Mouse (Mus musculus) hindbrain, postnatal 0 days (tissue): Measurements from ENCODE around the gene Rsf1. TPM values are rescaled to one million over a fixed set of nuclear protein-coding genes. Genes with fewer than 3 reads are reported as not detected.
A peak's percentile ranks its signal among the peaks of the same experiment; 100 is the strongest.

Experiments used
- ATAC-seq: fragments of 200-750 bp; cut with Nextera tagmentation; 2 replicates; pipeline ENCODE4 v1.8.0; 2017; ENCODE audit warnings: mild to moderate bottlenecking, moderate TSS enrichment, moderate library complexity
- DNase-seq: peaks from one replicate; pipeline ENCODE4 v3.0.0-alpha.2; 2015; ENCODE audit warnings: low spot score
- H3K27ac ChIP-seq: fragments of 300-500 bp; sonication (generic); 2 replicates; pipeline ENCODE4 v1.5.1; 2014; ENCODE audit warnings: mild to moderate bottlenecking
- H3K27me3 ChIP-seq: fragments of 300-500 bp; sonication (generic); 2 replicates; pipeline ENCODE4 v1.6.1; 2014; ENCODE audit warnings: low read length, mixed read lengths; ENCODE audit not compliant: insufficient read depth
- H3K36me3 ChIP-seq: fragments of 300-500 bp; sonication (generic); 2 replicates; pipeline ENCODE4 v1.6.1; 2014; ENCODE audit warnings: low read length, mixed read lengths; ENCODE audit not compliant: insufficient read depth
- H3K4me1 ChIP-seq: fragments of 300-500 bp; sonication (generic); 2 replicates; pipeline ENCODE4 v1.6.1; 2014; ENCODE audit warnings: antibody characterized with exemption, low read length, mixed read lengths; ENCODE audit not compliant: insufficient read depth
- H3K4me2 ChIP-seq: fragments of 300-500 bp; sonication (generic); 2 replicates; pipeline ENCODE4 v1.6.1; 2014; ENCODE audit warnings: low read depth, mild to moderate bottlenecking, low read length, moderate library complexity, mixed read lengths
- H3K4me3 ChIP-seq: fragments of 300-500 bp; sonication (generic); 2 replicates; pipeline ENCODE4 v1.5.1; 2014; ENCODE audit warnings: low read length
- H3K9ac ChIP-seq: fragments of 300-500 bp; sonication (generic); replicated peaks from 2 replicates; pipeline ENCODE4 v1.6.1; 2014; ENCODE audit warnings: mild to moderate bottlenecking, low read length, moderate library complexity, mixed read lengths
- H3K9me3 ChIP-seq: fragments of 300-500 bp; sonication (generic); 2 replicates; pipeline ENCODE4 v1.6.1; 2016; ENCODE audit warnings: low read length, mixed read lengths
- CTCF ChIP-seq: IDR thresholded peaks from 2 replicates; pipeline ENCODE4 v1.5.1; 2016; ENCODE audit warnings: antibody characterized with exemption, control low read depth, low read depth
- WGBS: fragments of 180-500 bp; shearing (Covaris S2); extraction: QIAGEN DNeasy Blood & Tissue Kit; methylation state at CpG from one replicate; pipeline ENCODE4 v1.1.7; 2014; 5-methylcytosine and 5-hydroxymethylcytosine counted together
- polyA plus RNA-seq: library from polyadenylated mRNA; unstranded; fragments of >200 nt; fragmentation: Nextera tagmentation; extraction: Ambion mirVana; gene quantifications from 2 replicates; pipeline ENCODE4 v1.2.1, GENCODE M21; 2015
- total RNA-seq: library from RNA; depleted of rRNA; stranded (reverse); fragments of >200 nt; gene quantifications from 2 replicates; pipeline ENCODE4 v1.2.3, GENCODE M21; 2014; rRNA removed

Rsf1 gene
- total and polyA plus RNA-seq, 2 experiments from 2014 or later = 18.2 to 27.6 TPM

GRCm38 (mm10) chr7:97737256-97737637 lies 157.6 kb downstream of the Rsf1 start:
- peak overlapping the region; percentile 75 for H3K4me3 ChIP-seq
- peak overlapping the region; percentile 98 for H3K4me2 ChIP-seq
- H3K27me3 ChIP-seq = no peaks in the 10 kb centered on the region
- no peak for ATAC-seq
- H3K36me3 ChIP-seq = no peaks in the 10 kb centered on the region
- H3K27ac ChIP-seq = peak overlapping the region; percentile 42; the same call in 1 of the 2 replicates
- peaks cover 2% of the 10 kb centered on the region; the same call in 1 of the 2 replicates for H3K4me1 ChIP-seq
- H3K9me3 ChIP-seq = no peaks in the 10 kb centered on the region
- peak overlapping the region; percentile 65 for H3K9ac ChIP-seq
- TF ChIP-seq CTCF = no peak
- 4% methylated on average over 12 of the region's 12 CpGs for WGBS
- peak; percentile 15 for DNase-seq

- DNase-seq (peak; percentile 87), ATAC-seq (peak; percentile 93)
- TF ChIP-seq CTCF = no peak
- H3K9ac ChIP-seq = peak within 1 kb of the TSS; percentile 65
- peak within 1 kb of the TSS; percentile 42 for H3K27ac ChIP-seq
- no peaks in the 10 kb centered on the region for H3K9me3 ChIP-seq
- 1% methylated on average over 49 of the region's 64 CpGs for WGBS
- peak within 1 kb of the TSS; percentile 75 for H3K4me3 ChIP-seq
- H3K36me3 ChIP-seq = no peaks in the 10 kb centered on the region
- H3K27me3 ChIP-seq = no peaks in the 10 kb centered on the region
- H3K4me2 ChIP-seq = peak within 1 kb of the TSS; percentile 98
- H3K4me1 ChIP-seq = peaks cover 2% of the 10 kb centered on the region; the same call in 1 of the 2 replicates
Measured at GRCm38 (mm10) chr7:97737638-97738456, 158.2 kb downstream of the Rsf1 start, which contains the start of gene Aqp11. Aqp11 (minus strand) TSS chr7:97738289.

- Histone ChIP-seq H3K4me3 (no peak overlapping the region), H3K36me3 (no peaks in the 10 kb centered on the region), H3K4me1 (peaks cover 2% of the 10 kb centered on the region; the same call in 1 of the 2 replicates), H3K27ac (no peak overlapping the region), H3K9me3 (no peaks in the 10 kb centered on the region), H3K27me3 (no peaks in the 10 kb centered on the region), H3K9ac (no peak overlapping the region), H3K4me2 (no peak overlapping the region)
- TF ChIP-seq CTCF = no peak
- ATAC-seq (no peak), DNase-seq (no peak)
- WGBS = 60% methylated on average over 10 of the region's 10 CpGs
Measured at GRCm38 (mm10) chr7:97740948-97741347, 161.3 kb downstream of the Rsf1 start.

- no peak overlapping the region for H3K27ac ChIP-seq
- no peak overlapping the region for H3K4me2 ChIP-seq
- no peaks in the 10 kb centered on the region for H3K27me3 ChIP-seq
- H3K36me3 ChIP-seq = no peaks in the 10 kb centered on the region
- DNase-seq = no peak
- no peak for TF ChIP-seq CTCF
- WGBS = 13% methylated on average over 1 of the region's 1 CpGs
- no peak overlapping the region for H3K9ac ChIP-seq
- H3K4me1 ChIP-seq = peaks cover under 1% of the 10 kb centered on the region; the same call in 1 of the 2 replicates
- no peak overlapping the region for H3K4me3 ChIP-seq
- ATAC-seq = no peak
- H3K9me3 ChIP-seq = no peaks in the 10 kb centered on the region
Measured at GRCm38 (mm10) chr7:97741756-97742291, 162.1 kb downstream of the Rsf1 start.

Other genes starting within 250 kb of the Rsf1 start
- 14.2 and 14.4 TPM in 2 replicates for gene Usp35, start 247.9 kb upstream of the Rsf1 start, total RNA-seq
- 2.4 and 3.6 TPM in 2 replicates for gene Usp35, start 247.9 kb upstream of the Rsf1 start, polyA plus RNA-seq
- gene Kctd21, start 247.6 kb upstream of the Rsf1 start, total RNA-seq = 5.2 and 8.4 TPM in 2 replicates
- 3.2 and 3.4 TPM in 2 replicates for gene Kctd21, start 247.6 kb upstream of the Rsf1 start, polyA plus RNA-seq
- gene Alg8, start 208.3 kb upstream of the Rsf1 start, total RNA-seq = 5.2 and 6.0 TPM in 2 replicates
- 11.4 and 11.8 TPM in 2 replicates for gene Alg8, start 208.3 kb upstream of the Rsf1 start, polyA plus RNA-seq
- 340 and 423 TPM in 2 replicates for gene Ndufc2, start 179.9 kb upstream of the Rsf1 start, total RNA-seq
- gene Ndufc2, start 179.9 kb upstream of the Rsf1 start, polyA plus RNA-seq = 697 and 742 TPM in 2 replicates
- gene Thrsp, start 162.2 kb upstream of the Rsf1 start, total RNA-seq = 5.2 and 6.4 TPM in 2 replicates
- gene Thrsp, start 162.2 kb upstream of the Rsf1 start, polyA plus RNA-seq = 6.3 and 7.7 TPM in 2 replicates
- gene Kctd14, start 128.6 kb upstream of the Rsf1 start, total RNA-seq = 0.68 and 1.5 TPM in 2 replicates
- 2.6 and 3.1 TPM in 2 replicates for gene Kctd14, start 128.6 kb upstream of the Rsf1 start, polyA plus RNA-seq
- 28.3 and 39.5 TPM in 2 replicates for gene Ints4, start 98.9 kb upstream of the Rsf1 start, total RNA-seq
- 29.3 and 30.2 TPM in 2 replicates for gene Ints4, start 98.9 kb upstream of the Rsf1 start, polyA plus RNA-seq
- gene Aamdc, start 392 bp upstream of the Rsf1 start, total RNA-seq = 9.4 and 17.4 TPM in 2 replicates
- 61.8 and 67.2 TPM in 2 replicates for gene Aamdc, start 392 bp upstream of the Rsf1 start, polyA plus RNA-seq
- gene Clns1a, start 116.7 kb downstream of the Rsf1 start, total RNA-seq = 99.6 and 102 TPM in 2 replicates
- gene Clns1a, start 116.7 kb downstream of the Rsf1 start, polyA plus RNA-seq = 172 and 175 TPM in 2 replicates
- 15.0 and 16.0 TPM in 2 replicates for gene Aqp11, start 158.4 kb downstream of the Rsf1 start, total RNA-seq
- gene Aqp11, start 158.4 kb downstream of the Rsf1 start, polyA plus RNA-seq = 29.4 and 29.5 TPM in 2 replicates
- gene Pak1, start 208.7 kb downstream of the Rsf1 start, total RNA-seq = 125 and 137 TPM in 2 replicates
- 111 and 114 TPM in 2 replicates for gene Pak1, start 208.7 kb downstream of the Rsf1 start, polyA plus RNA-seq